Mouse (Mus musculus) lung, postnatal 4 days (tissue): ENCODE results near the gene Foxr1.

Experiments used
- DNase-seq, 2 experiments: peaks; one replicate each; pipeline ENCODE4 v3.0.0; 2021

Gene Foxr1

GRCm38 (mm10) chr9:44440961-44441360 lies at the start of gene Foxr1:
Gene Foxr1 (minus strand): TSS chr9:44441136.
- DNase-seq, result no peak

DNA sequence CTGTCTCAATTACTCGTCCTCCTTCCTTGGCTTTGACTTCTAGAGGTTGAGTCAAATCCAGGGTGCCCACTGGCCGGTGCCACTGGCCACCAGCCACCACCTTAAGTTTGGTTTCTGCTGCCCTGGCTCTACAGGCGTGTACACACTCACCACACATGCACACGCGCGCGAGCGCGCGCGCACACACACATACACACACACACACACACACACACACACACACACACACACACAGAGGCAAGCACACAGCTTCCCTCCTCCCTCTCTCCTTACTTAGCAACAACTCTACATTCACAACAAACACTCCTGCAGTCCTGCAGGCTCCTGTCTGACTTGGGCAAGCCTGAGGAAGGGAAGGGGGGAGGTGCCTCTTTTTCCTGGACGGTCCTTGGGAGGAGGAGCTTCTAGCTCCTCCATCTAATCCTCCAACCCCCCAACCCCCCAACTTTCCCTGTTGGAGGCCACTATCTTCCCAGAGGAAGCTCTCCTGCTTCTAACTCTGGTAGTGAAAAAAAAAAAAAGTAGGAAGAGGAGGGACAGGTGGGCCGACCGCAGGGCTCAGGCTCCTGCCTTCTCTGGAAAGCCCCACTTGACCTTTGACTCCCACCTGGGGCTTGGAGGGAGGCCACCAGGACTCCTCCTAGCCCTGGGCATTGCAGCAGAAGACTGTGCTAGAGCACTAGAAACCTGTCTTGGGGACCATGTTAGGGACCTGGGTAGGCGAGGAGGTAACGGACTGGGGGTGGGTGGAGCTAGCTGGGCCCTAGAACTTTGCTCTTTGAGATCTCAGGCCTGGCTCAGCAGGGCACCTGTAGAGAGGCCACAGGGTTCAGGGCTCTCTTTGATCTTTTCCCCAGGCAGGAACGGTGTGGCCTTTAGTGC lies 49.4 kb upstream of the Foxr1 start:
- DNase-seq, result peak; percentile 49 to 67

DNA sequence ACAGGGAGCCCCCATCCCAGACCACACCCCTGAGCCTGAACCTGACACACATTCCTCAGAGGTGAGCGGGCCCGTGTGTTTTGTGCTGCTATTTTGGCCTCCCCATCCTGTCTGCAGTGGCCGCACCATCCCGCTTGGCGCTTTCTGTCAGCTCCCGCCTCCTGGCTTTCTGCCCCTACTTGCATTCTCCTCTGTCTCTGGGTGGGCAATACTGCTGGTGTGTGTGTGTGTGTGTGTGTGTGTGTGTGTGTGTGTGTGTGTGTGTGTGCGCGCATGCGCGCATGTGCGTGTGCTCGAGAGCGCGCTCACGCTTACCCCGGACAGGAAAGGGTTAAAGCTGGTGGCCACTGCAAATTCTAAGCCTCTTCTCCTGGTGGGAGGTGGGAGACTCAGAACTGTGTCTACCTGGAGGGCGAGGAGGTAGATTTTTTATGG lies 48.7 kb upstream of the Foxr1 start:
- peak; percentile 65 to 81 for DNase-seq

- peak; percentile 81 to 89 for DNase-seq
These were observed 48.0 kb upstream of the Foxr1 start for GRCm38 (mm10) chr9:44488855-44489381.

GRCm38 (mm10) chr9:44488416-44488815 lies 47.5 kb upstream of the Foxr1 start:
- DNase-seq, result peak; percentile 39 to 67

GRCm38 (mm10) chr9:44487441-44487840 lies 46.5 kb upstream of the Foxr1 start:
- DNase-seq, result peak; percentile 81 to 91

- DNase-seq, result peak; percentile 77 to 86
These were observed 45.9 kb upstream of the Foxr1 start for GRCm38 (mm10) chr9:44486741-44487421.

DNA sequence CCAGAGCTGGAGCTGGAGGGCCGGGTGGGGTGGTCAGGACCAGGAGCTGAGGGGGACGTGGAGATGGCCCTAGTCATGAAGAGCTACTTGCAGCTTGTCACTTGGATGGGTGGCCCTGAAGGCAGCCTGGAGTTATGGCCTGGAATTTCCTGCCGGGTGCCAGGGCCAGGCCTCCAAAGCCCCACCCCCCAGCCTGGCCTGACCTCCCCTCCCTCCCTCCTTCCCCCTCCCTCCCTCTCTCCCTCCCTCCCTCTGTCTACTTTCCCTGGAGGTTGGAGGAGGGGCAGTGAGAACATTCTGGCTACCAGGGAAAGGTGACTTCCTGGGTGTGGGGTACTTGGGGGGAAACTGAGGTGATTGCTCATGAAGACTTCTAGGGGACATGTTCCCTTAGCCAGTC lies 45.4 kb upstream of the Foxr1 start:
- DNase-seq, result peak; percentile 70 to 89

DNA sequence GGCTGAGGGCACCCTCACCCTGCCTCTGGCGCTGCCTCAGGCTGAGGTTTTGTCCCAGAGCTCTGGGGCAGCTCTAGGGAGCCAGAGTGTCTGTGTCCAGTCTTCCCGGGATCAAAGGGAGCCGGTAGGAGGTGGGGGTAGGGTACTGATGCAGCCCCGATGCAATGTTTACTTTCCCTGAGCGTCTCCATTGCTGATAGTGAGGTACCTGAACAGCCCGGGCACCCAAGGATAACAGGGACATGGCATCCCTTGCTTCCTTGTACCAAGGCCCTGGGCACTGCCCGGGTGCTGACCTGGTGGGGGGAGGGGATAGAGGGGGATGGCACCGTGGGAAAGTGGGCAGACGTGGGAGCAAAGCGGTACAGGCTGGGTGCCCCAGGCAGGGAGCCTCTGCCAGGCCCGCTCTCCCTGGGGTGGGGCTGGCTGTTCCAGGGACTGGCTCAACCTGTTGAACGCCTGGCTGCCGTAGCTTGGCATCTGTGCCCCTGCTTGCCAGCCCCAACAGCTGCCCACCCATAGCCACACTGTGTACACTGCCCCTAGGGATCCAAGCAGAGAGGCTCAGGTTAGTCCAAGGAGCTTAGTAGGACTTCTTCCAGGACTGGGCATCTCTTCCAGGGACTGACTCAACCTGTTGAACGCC lies 44.7 kb upstream of the Foxr1 start:
- peak; percentile 48 to 72 for DNase-seq

- no peak for DNase-seq
These were observed 44.2 kb upstream of the Foxr1 start for GRCm38 (mm10) chr9:44485105-44485515.

DNA sequence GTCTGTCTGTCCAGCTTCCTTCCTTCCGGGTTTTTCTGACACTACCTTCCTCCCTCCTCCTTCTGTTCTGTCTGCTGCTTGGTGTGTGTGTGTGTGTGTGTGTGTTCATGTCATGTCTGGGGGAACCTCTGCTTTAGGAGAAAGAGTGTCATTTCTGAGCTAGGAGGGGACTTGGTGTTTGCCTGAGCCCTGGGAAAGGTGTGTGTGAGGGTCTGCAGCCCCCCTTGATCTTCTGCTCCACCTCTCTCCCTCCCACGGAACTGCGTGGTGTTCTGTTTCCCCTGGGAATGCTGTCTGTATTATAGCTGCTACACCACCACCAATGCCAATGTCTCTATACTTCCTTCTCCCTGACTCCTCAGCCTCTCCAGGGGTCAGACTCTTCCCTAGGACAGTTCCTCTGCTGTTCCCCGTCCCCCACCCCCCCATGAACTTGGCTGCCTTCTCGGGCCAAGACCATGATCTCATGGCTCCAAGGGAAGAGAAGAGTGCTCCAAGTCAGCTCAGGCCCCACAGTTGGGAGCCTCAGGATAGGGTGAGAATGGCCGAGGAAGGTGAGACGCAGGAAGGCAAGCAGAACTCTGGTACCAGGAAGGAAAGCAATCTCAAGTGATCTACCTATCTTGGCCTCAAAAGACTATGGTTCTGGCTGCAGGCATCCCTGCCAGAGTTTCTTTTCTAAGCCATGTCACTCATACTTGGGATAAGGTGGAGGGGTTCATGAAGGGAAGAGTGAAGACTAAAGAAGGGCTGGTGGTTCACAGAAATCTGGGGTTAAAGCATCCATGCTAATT lies 43.6 kb upstream of the Foxr1 start:
- DNase-seq, result peak in 1 of 2 experiments; percentile 18

DNA sequence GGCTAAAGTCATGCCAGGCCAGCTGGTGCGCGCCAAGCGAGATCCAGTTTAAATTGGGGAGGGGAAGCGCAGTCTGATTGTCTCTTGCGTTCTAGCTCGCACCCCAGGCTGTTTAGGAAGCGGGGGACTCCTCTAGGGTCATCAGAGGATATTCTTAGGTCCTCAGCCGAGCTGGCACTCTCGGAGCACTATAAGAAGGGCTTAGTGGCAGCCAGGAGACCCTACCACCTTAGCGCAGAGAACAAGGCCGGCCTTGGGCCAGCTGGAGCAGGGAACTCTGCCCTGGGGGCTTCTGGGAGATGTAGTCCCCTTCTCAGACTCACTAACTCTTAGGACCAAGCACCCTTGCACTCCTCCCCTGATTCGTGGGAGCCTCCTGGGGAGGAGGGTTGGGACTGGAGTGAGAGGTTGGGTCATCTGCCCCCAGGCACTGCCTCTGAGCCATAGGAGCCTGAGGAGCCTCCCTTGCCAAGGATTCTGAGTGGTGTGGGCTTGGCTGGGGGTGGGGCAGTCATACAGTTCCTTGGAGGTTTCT lies 42.6 kb upstream of the Foxr1 start:
- DNase-seq, result peak; percentile 77 to 91

- peak; percentile 49 to 58 for DNase-seq
These were observed 42.1 kb upstream of the Foxr1 start for GRCm38 (mm10) chr9:44483041-44483509.

DNA sequence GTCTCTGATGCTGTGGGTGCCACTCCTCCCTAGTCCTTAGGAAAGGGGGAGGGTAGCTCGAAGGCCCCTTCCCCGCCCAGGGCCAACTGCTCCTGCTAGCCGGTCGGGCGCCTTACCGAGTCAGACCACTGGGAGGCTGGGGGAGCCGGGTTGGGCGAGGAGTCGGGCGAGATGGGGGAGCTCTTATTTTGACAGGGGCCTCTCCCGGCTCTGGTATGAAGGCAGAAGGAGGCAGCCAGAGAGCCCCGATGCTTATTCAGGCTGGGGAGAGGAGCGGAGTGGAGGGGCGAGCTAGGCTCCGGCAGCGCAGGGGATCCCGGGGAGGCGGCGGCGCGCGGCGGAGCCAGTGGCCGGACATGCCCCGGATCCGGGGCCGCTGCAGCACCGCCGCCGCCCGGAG lies 41.6 kb upstream of the Foxr1 start, which contains the start of gene Bcl9l:
Bcl9l (plus strand) TSS at position 274 of the 400 bp plus-strand sequence.
- peak; percentile 97 for DNase-seq

DNA sequence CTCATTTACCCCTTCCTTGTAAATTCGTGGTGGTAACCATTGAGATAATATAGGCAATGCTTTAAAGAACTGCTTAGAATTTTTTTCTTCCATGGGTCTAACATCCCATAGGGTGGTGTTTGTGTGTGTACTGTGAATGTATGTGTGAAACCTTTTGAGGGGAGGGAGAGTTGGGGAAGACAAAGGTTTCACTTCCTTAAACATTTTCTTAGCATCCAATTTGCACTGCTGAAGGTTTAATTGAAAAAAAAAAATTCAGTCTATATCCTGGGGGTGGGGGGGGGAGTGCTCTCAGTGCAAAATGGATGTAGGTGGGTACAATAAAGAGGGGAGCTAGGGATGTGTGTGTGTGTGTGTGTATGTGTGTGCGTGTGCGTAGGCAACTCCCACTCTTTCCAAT lies 41.2 kb upstream of the Foxr1 start:
- no peak for DNase-seq

DNA sequence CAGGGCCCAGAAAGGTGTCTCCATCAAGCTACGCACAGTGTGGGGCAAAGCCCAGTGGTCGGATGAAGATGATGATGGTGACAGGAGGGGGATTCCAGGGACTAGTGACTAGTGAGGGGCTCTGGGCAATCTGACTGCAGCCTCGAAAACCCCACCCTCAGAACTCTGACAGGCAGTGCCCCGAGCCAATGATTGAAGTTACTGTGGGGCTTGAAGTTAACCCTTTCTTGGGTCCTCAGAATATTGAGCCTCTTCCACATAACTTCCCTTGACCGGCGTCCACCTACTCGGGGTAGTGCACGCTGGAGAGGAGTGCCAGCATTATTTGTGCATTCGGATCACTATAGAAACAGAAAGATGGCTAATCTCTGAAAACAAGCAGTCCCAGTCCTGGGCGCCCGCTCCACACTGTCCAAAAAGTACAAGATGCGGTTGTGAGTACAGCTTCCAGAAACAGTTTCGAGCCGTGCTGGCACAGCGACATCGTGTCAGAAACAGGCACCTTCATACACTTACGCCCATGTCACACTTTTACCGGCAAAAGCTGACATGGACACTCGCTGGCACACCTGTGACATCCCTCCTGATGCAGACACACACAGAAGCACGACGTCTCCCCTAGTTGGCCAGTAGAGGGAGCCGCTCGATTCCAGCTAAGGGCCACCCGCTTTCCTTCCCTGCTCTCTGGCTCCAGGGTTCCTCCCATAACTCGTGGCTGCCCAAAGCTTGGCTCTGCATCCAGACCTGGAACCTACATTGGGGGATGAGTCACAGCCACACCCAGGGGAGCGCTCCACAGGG lies 38.9 kb upstream of the Foxr1 start:
- DNase-seq, result peak; percentile 89 to 91

DNA sequence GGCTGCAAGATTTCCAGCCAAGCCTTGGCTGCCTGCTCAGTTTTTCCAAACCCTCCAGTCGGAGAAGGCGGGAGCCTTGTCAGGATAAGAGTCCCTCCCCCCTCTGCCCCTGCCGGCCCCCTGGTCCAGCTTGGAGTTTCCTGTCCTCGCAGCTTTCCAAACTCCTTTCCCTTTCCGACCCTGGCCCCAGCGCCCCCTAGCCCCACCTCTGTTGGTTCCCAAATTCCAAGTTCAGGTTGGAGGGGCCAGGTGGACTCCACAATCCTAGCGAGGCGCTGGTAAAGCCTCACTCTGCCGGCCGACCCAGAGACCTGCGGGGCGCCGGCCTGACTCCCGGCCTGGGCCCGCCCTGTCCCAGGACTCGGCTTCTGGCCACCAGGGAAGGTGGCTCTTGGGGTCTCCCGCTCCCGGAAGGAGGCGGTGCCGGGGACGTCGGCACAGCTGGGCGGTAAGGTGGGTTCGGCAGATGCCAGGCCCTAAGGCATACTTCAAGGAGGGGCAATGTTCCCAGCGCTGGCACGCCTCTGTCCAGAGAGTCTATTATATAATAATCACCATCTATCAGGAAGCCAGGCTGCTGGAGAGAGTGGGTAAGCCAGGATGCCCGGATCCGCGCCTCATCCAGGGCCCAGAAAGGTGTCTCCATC lies 38.1 kb upstream of the Foxr1 start:
- DNase-seq, result peak; percentile 88 to 92

GRCm38 (mm10) chr9:44478229-44478921 lies 37.4 kb upstream of the Foxr1 start:
- peak; percentile 88 for DNase-seq

DNA sequence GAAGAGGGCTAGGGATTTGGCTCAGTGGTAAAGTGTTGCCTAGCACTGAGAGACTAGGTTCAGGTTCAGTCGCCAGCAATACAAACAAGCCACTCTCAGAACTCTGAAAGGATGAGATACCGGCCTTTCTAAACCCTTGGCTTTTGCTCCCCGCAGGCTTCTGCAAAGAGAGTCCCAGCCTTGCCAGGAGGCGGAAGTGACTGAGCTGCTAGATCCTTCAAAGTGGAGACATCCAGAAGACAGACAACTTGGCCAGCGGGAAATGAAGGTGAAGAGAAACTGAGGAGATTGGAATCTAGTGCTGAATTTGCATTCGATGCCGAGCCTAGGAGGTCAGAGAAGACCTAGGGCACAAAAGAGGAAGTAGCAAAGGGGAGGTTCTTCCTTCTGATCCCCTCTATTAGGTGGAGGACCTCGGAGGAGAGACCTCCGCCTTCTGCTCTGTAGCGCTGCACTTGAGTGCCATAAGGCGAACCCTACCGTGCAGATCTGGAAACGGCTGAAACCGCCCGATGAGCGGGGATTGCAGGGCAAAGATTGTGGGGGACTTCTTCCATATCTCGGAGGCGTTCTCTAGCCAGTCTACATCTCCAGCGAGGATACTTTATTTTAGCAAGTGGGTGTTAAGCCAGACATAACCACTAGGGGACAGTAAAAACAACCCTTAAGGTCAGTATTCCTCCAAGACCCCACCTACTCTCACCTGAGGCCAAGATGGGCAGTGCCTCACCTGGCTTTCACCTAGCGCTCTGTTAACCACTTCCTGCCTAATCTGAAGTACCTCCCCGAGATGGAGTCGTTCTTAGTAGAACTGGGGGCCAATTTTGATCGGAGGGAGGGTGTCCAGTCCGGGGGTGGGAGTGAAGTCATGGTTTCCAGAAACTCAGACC lies 36.6 kb upstream of the Foxr1 start:
- DNase-seq, result peak; percentile 69 to 75
